27 mouse cellular contexts compared by ENCODE assay signal in the genomic region with DNA sequence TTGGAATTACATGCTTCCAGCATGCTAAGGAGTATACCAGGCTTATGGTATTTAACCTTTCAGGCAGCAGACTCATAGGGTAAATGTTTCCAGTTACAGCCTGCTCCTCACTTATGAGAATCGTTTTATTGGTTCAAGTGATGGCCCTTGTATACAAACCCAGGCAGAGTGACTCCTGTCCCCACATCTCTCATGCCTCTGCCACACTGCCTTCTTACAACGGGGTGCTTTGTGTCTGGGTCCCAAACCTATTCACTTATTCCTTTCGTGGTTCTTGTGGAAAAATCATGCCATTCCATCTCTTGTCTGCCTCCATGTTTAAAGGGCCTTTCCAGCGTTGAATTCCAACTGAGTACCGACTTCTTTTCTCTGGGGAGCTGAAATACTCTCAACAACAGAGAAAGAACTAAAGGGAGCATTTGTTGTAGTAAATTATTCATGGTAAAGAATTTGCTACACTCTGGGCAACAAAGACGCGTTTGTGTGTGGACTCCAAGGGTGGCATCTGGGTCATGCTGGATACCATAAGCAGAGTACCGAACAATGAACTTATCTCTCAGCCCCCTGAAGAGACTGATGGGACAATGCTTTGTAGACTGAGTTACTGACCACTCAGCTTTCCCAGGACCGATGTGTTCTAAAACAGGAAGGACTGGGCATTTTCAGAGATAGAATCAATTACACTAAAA.
DNase-seq lines count a peak whose midpoint lies in the region; ATAC-seq lines count a peak whose summit lies in the region.
"Had no signal": no experiment of that assay in that cellular context is flagged by ENCODE, and none has a peak within 500 bp of the region (broad histone marks: within the 10 kb centered on the region; RNA-seq: fewer than 3 reads in every experiment).

No protein-coding gene starts in this region.

- no peak overlapping the region for H3K27ac ChIP-seq in forebrain, embryonic 11.5 days (ENCODE audit: low read depth, low read length)
- no peak overlapping the region for H3K27ac ChIP-seq in forebrain, embryonic 10.5 days
- no peak overlapping the region for H3K27ac ChIP-seq in midbrain, embryonic 13.5 days
- no peak overlapping the region for H3K27ac ChIP-seq in midbrain, embryonic 10.5 days (replicated peaks)
- H3K27ac ChIP-seq in neural tube, embryonic 13.5 days (replicated peaks): peak overlapping the region; percentile 49
- no peak overlapping the region for H3K27ac ChIP-seq in liver, embryonic 11.5 days (ENCODE audit: low read depth, low read length)
- H3K27ac ChIP-seq: embryonic facial prominence, embryonic 15.5 days; hindbrain, embryonic 15.5 days; stomach, postnatal 0 days had no signal

- 61% methylated on average over 9 of the region's 9 CpGs for WGBS in forebrain, embryonic 11.5 days
- WGBS in forebrain, embryonic 10.5 days: 66% methylated on average over 9 of the region's 9 CpGs
- WGBS in midbrain, embryonic 13.5 days: 32% methylated on average over 9 of the region's 9 CpGs
- WGBS in midbrain, embryonic 10.5 days: 63% methylated on average over 9 of the region's 9 CpGs
- WGBS in neural tube, embryonic 13.5 days: 20% methylated on average over 9 of the region's 9 CpGs
- WGBS in liver, embryonic 11.5 days: 86% methylated on average over 9 of the region's 9 CpGs

- H3K27me3 ChIP-seq in forebrain, embryonic 11.5 days (ENCODE audit: control insufficient read depth, insufficient read depth, low read length): no peaks in the 10 kb centered on the region
- no peaks in the 10 kb centered on the region for H3K27me3 ChIP-seq in forebrain, embryonic 10.5 days (ENCODE audit: poor library complexity, severe bottlenecking)
- H3K27me3 ChIP-seq in midbrain, embryonic 13.5 days: no peaks in the 10 kb centered on the region
- no peaks in the 10 kb centered on the region for H3K27me3 ChIP-seq in midbrain, embryonic 10.5 days (ENCODE audit: low read depth, poor library complexity, severe bottlenecking)
- no peaks in the 10 kb centered on the region for H3K27me3 ChIP-seq in neural tube, embryonic 13.5 days
- no peaks in the 10 kb centered on the region for H3K27me3 ChIP-seq in liver, embryonic 11.5 days (replicated peaks; ENCODE audit: control insufficient read depth, insufficient read depth, low read length)
- H3K27me3 ChIP-seq: embryonic facial prominence, embryonic 15.5 days; heart, embryonic 12.5 days; hindbrain, embryonic 15.5 days had no signal

- H3K4me1 ChIP-seq in forebrain, embryonic 11.5 days (replicated peaks; ENCODE audit: control insufficient read depth, insufficient read depth, low read length): no peaks in the 10 kb centered on the region
- no peaks in the 10 kb centered on the region for H3K4me1 ChIP-seq in forebrain, embryonic 10.5 days
- H3K4me1 ChIP-seq in midbrain, embryonic 13.5 days (replicated peaks): peaks cover 8% of the 10 kb centered on the region; the same call in 1 of the 2 replicates
- peaks cover 18% of the 10 kb centered on the region; the same call in 1 of the 2 replicates for H3K4me1 ChIP-seq in midbrain, embryonic 10.5 days
- peaks cover 14% of the 10 kb centered on the region; the same call in 1 of the 2 replicates for H3K4me1 ChIP-seq in neural tube, embryonic 13.5 days (replicated peaks)
- H3K4me1 ChIP-seq in liver, embryonic 11.5 days (replicated peaks; ENCODE audit: control insufficient read depth, insufficient read depth, low read length): no peaks in the 10 kb centered on the region
- H3K4me1 ChIP-seq: embryonic facial prominence, embryonic 15.5 days; heart, embryonic 12.5 days; hindbrain, embryonic 15.5 days had no signal

- no peak overlapping the region for H3K4me2 ChIP-seq in forebrain, embryonic 11.5 days (ENCODE audit: low read depth, low read length, severe bottlenecking)
- no peak overlapping the region for H3K4me2 ChIP-seq in midbrain, embryonic 13.5 days (replicated peaks)
- H3K4me2 ChIP-seq in neural tube, embryonic 13.5 days: no peak overlapping the region
- H3K4me2 ChIP-seq in liver, embryonic 11.5 days: no peak overlapping the region
- H3K4me2 ChIP-seq: embryonic facial prominence, embryonic 15.5 days; heart, embryonic 12.5 days; hindbrain, embryonic 15.5 days had no signal

- H3K4me3 ChIP-seq in forebrain, embryonic 11.5 days (ENCODE audit: low read depth, low read length): no peak overlapping the region
- no peak overlapping the region for H3K4me3 ChIP-seq in forebrain, embryonic 10.5 days
- H3K4me3 ChIP-seq in midbrain, embryonic 13.5 days (replicated peaks): no peak overlapping the region
- no peak overlapping the region for H3K4me3 ChIP-seq in midbrain, embryonic 10.5 days
- H3K4me3 ChIP-seq in neural tube, embryonic 13.5 days: no peak overlapping the region
- H3K4me3 ChIP-seq in liver, embryonic 11.5 days (ENCODE audit: low read depth, low read length): no peak overlapping the region
- H3K4me3 ChIP-seq: embryonic facial prominence, embryonic 15.5 days; heart, embryonic 12.5 days; hindbrain, embryonic 15.5 days had no signal

- H3K9ac ChIP-seq in forebrain, embryonic 11.5 days (ENCODE audit: low read length): no peak overlapping the region
- no peak overlapping the region for H3K9ac ChIP-seq in midbrain, embryonic 13.5 days (replicated peaks)
- no peak overlapping the region for H3K9ac ChIP-seq in neural tube, embryonic 13.5 days
- no peak overlapping the region for H3K9ac ChIP-seq in liver, embryonic 11.5 days (ENCODE audit: low read depth, low read length)
- H3K9ac ChIP-seq: embryonic facial prominence, embryonic 15.5 days; heart, embryonic 12.5 days; hindbrain, embryonic 15.5 days; liver, postnatal 0 days had no signal

- H3K9me3 ChIP-seq in forebrain, embryonic 11.5 days (ENCODE audit: control insufficient read depth, low read length): no peaks in the 10 kb centered on the region
- no peaks in the 10 kb centered on the region for H3K9me3 ChIP-seq in forebrain, embryonic 10.5 days
- H3K9me3 ChIP-seq in midbrain, embryonic 13.5 days: no peaks in the 10 kb centered on the region
- no peaks in the 10 kb centered on the region for H3K9me3 ChIP-seq in midbrain, embryonic 10.5 days (replicated peaks)
- H3K9me3 ChIP-seq in neural tube, embryonic 13.5 days: no peaks in the 10 kb centered on the region
- H3K9me3 ChIP-seq in liver, embryonic 11.5 days (ENCODE audit: control insufficient read depth, low read length): no peaks in the 10 kb centered on the region
- H3K9me3 ChIP-seq: embryonic facial prominence, embryonic 15.5 days; heart, embryonic 12.5 days; hindbrain, embryonic 15.5 days had no signal

- H3K36me3 ChIP-seq in forebrain, embryonic 11.5 days (ENCODE audit: control insufficient read depth, insufficient read depth, low read length): no peaks in the 10 kb centered on the region
- H3K36me3 ChIP-seq in forebrain, embryonic 10.5 days (replicated peaks): no peaks in the 10 kb centered on the region
- H3K36me3 ChIP-seq in midbrain, embryonic 13.5 days: no peaks in the 10 kb centered on the region
- no peaks in the 10 kb centered on the region for H3K36me3 ChIP-seq in midbrain, embryonic 10.5 days
- H3K36me3 ChIP-seq in neural tube, embryonic 13.5 days: no peaks in the 10 kb centered on the region
- no peaks in the 10 kb centered on the region for H3K36me3 ChIP-seq in liver, embryonic 11.5 days (ENCODE audit: control insufficient read depth, insufficient read depth, low read length)
- H3K36me3 ChIP-seq: embryonic facial prominence, embryonic 15.5 days; heart, embryonic 12.5 days; hindbrain, embryonic 15.5 days had no signal

- no peak for DNase-seq in forebrain, embryonic 11.5 days (ENCODE audit: low spot score)
- no peak for DNase-seq in forebrain, embryonic 10.5 days (ENCODE audit: extremely low spot score, low spot score)
- no peak for DNase-seq in midbrain, embryonic 10.5 days (ENCODE audit: low spot score)
- DNase-seq in R1 (ENCODE audit: low read depth, low spot score): peak; percentile 17
- DNase-seq in liver, embryonic 11.5 days (ENCODE audit: low spot score): no peak
- DNase-seq: adrenal gland, postnatal 36 days; cerebellum, adult 11 months; cerebellum, adult 9-11 months; gastrocnemius, postnatal 14 days; heart, adult 11 months; heart, postnatal 10 days; kidney, adult 9 months; kidney, postnatal 14 days; liver, postnatal 0 days; lung, postnatal 10 days; right cerebral cortex, postnatal 14 days; thymus, adult 2 months; thymus, postnatal 4 days had no signal

- ATAC-seq in forebrain, embryonic 11.5 days (replicated peaks; ENCODE audit: low FRiP score): 0 out of 2 replicates have a peak, but pooled peaks have one; percentile 51
- ATAC-seq in midbrain, embryonic 13.5 days: peak; percentile 80; the same call in 1 of the 2 replicates
- peak; percentile 74 for ATAC-seq in neural tube, embryonic 13.5 days (ENCODE audit: low read depth)
- ATAC-seq in liver, embryonic 11.5 days (replicated peaks; ENCODE audit: low FRiP score): no peak
- ATAC-seq: CD4-positive, CD25-positive, alpha-beta regulatory T cell, adult 4 months; forebrain, embryonic 16.5 days; intestine, embryonic 16.5 days; liver, postnatal 0 days had no signal
